Mouse (Mus musculus): ENCODE results near the gene Cyp2a22.
"Not testable (repeated sequence)": the region's sequence is repeated elsewhere in the genome, so short reads cannot be mapped to it uniquely, and the experiment has no call there.

GRCm38 (mm10) chr7:26941320-26941925 lies 2.2 kb upstream of the Cyp2a22 start:
- TF ChIP-seq CTCF (conservative IDR thresholded peaks at IDR 0.05; ENCODE audit: low read length); POU5F1 (IDR thresholded peaks at IDR 0.05; ENCODE audit: borderline replicate concordance, low read length); NANOG (IDR thresholded peaks at IDR 0.05; ENCODE audit: borderline replicate concordance, low read length): not testable (repeated sequence)
